Mouse (Mus musculus) G1E (cell line): ENCODE measurements around the gene Rpl10a. TPM values are rescaled to one million over a fixed set of nuclear protein-coding genes. Genes with fewer than 3 reads are reported as not detected.

Experiments
- ATAC-seq: 2 replicates; pipeline ENCODE4 v1.8.0; 2016; ENCODE audit warnings: mild to moderate bottlenecking; ENCODE audit not compliant: insufficient number of reproducible peaks, poor library complexity, low FRiP score, severe bottlenecking; ENCODE audit errors: extremely low read depth
- DNase-seq: peaks from one replicate; pipeline ENCODE4 v3.0.0; 2012; ENCODE audit warnings: low spot score
- H3K27me3 ChIP-seq: 2 replicates; pipeline ENCODE4 v1.6.1; 2012; ENCODE audit warnings: mild to moderate bottlenecking, low read length, inconsistent platforms; ENCODE audit not compliant: insufficient read depth
- H3K36me3 ChIP-seq: replicated peaks from 2 replicates; pipeline ENCODE3; 2012; ENCODE audit warnings: mild to moderate bottlenecking, inconsistent platforms
- H3K4me1 ChIP-seq: 2 replicates; pipeline ENCODE4 v1.6.1; 2012; ENCODE audit warnings: low read depth, low read length, inconsistent platforms, mixed read lengths; ENCODE audit not compliant: insufficient read depth
- H3K4me3 ChIP-seq: 2 replicates; pipeline ENCODE4 v1.5.1; 2012; ENCODE audit warnings: low read depth, mild to moderate bottlenecking, inconsistent platforms, low read length, moderate library complexity, mixed read lengths
- H3K9me3 ChIP-seq: replicated peaks from 2 replicates; pipeline ENCODE4 v1.6.1; 2012; ENCODE audit warnings: inconsistent platforms
- CTCF ChIP-seq: IDR thresholded peaks from 2 replicates; pipeline ENCODE4 v1.5.1; 2012; ENCODE audit warnings: low read depth, low read length, inconsistent platforms, mixed read lengths
- GATA1 ChIP-seq: IDR thresholded peaks from 2 replicates; pipeline ENCODE4 v1.6.1; 2012; ENCODE audit warnings: borderline replicate concordance, low read length, inconsistent platforms, mixed read lengths
- GATA2 ChIP-seq: IDR thresholded peaks from 2 replicates; pipeline ENCODE4 v1.6.1; 2012; ENCODE audit warnings: low read depth, low read length, inconsistent platforms, borderline replicate concordance
- POLR2AphosphoS5 ChIP-seq: IDR thresholded peaks from 2 replicates; pipeline ENCODE4 v1.6.1; 2012; ENCODE audit warnings: low read depth, low read length, inconsistent platforms; ENCODE audit not compliant: insufficient replicate concordance
- TAL1 ChIP-seq: conservative IDR thresholded peaks from 2 replicates; pipeline ENCODE4 v1.6.1; 2012; ENCODE audit warnings: low read depth, low read length, inconsistent platforms, mixed read lengths
- polyA plus RNA-seq: library from polyadenylated mRNA; stranded (reverse); fragments of >175 nt; gene quantifications from 2 replicates; pipeline ENCODE4 v1.2.3, GENCODE M21; 2012
- total RNA-seq, 2 experiments: library from RNA; stranded (forward) in 1 of 2; stranded (reverse) in 1 of 2; fragments of 200-1000 nt in 1 of 2; fragments of >200 nt in 1 of 2; fragmentation: Nextera tagmentation in 1 of 2; gene quantifications; 2 replicates each; pipeline ENCODE4 v1.2.3; 2014 to 2017

Rpl10a gene
- total RNA-seq (2014; fragmentation: Nextera tagmentation) (2,842 and 3,361 TPM in 2 replicates), total RNA-seq (2017) (987 and 1,219 TPM in 2 replicates), polyA plus RNA-seq (7,805 and 8,433 TPM in 2 replicates)

GRCm38 (mm10) chr17:28328366-28328928 is at the start of gene Rpl10a:
Rpl10a (plus strand) TSS chr17:28328471.
- peaks cover 50% of the 10 kb centered on the region for H3K4me1 ChIP-seq
- peaks cover 5% of the 10 kb centered on the region; the same call in 1 of the 2 replicates for H3K27me3 ChIP-seq
- DNase-seq (peak; percentile 71), ATAC-seq (0 out of 2 replicates have a peak, but pooled peaks have one; percentile 32)
- H3K36me3 ChIP-seq, result peaks cover 93% of the 10 kb centered on the region
- H3K9me3 ChIP-seq, result peaks cover 8% of the 10 kb centered on the region
- TF ChIP-seq CTCF, result 0 out of 2 replicates have a peak, but pooled peaks have one; percentile 29
- no peak for TF ChIP-seq TAL1
- no peak for TF ChIP-seq GATA2
- peak; percentile 72; the same call in 1 of the 2 replicates for TF ChIP-seq POLR2AphosphoS5
- TF ChIP-seq GATA1, result no peak
- peak within 1 kb of the TSS; percentile 98 for H3K4me3 ChIP-seq

GRCm38 (mm10) chr17:28279236-28279635 is 49.0 kb upstream of the Rpl10a start:
- H3K27me3 ChIP-seq, result peaks cover 8% of the 10 kb centered on the region; the same call in 1 of the 2 replicates
- peaks cover 61% of the 10 kb centered on the region for H3K4me1 ChIP-seq
- H3K4me3 ChIP-seq, result no peak overlapping the region
- no peak for DNase-seq
- TF ChIP-seq GATA1, result no peak
- H3K36me3 ChIP-seq, result peaks cover 37% of the 10 kb centered on the region
- no peak for ATAC-seq
- H3K9me3 ChIP-seq, result no peaks in the 10 kb centered on the region

- Histone ChIP-seq H3K27me3 (peaks cover 10% of the 10 kb centered on the region; the same call in 1 of the 2 replicates), H3K4me3 (no peak overlapping the region), H3K36me3 (peaks cover 40% of the 10 kb centered on the region), H3K9me3 (no peaks in the 10 kb centered on the region), H3K4me1 (peaks cover 61% of the 10 kb centered on the region)
- no peak for ATAC-seq
- no peak for TF ChIP-seq POLR2AphosphoS5
- DNase-seq, result no peak
Measured at GRCm38 (mm10) chr17:28279780-28280422, 48.4 kb upstream of the Rpl10a start.

GRCm38 (mm10) chr17:28280423-28280800 is 47.9 kb upstream of the Rpl10a start:
- ATAC-seq (no peak), DNase-seq (no peak)
- Histone ChIP-seq H3K27me3 (peaks cover 10% of the 10 kb centered on the region; the same call in 1 of the 2 replicates), H3K4me3 (no peak overlapping the region), H3K36me3 (peaks cover 40% of the 10 kb centered on the region), H3K4me1 (peaks cover 61% of the 10 kb centered on the region), H3K9me3 (no peaks in the 10 kb centered on the region)
- TF ChIP-seq GATA1, result no peak
- no peak for TF ChIP-seq CTCF
- TF ChIP-seq TAL1, result no peak
- TF ChIP-seq GATA2, result no peak
- TF ChIP-seq POLR2AphosphoS5, result no peak

GRCm38 (mm10) chr17:28280831-28281377 is 47.4 kb upstream of the Rpl10a start:
- Histone ChIP-seq H3K4me3 (no peak overlapping the region), H3K9me3 (no peaks in the 10 kb centered on the region), H3K36me3 (peaks cover 40% of the 10 kb centered on the region), H3K27me3 (peaks cover 12% of the 10 kb centered on the region; the same call in 1 of the 2 replicates), H3K4me1 (peaks cover 59% of the 10 kb centered on the region)
- ATAC-seq (no peak), DNase-seq (no peak)
- TF ChIP-seq GATA1 (no peak), GATA2 (no peak)

GRCm38 (mm10) chr17:28281866-28282441 is 46.3 kb upstream of the Rpl10a start:
- ATAC-seq (no peak), DNase-seq (no peak)
- no peak overlapping the region for H3K4me3 ChIP-seq
- H3K4me1 ChIP-seq, result peaks cover 64% of the 10 kb centered on the region
- H3K27me3 ChIP-seq, result peaks cover 14% of the 10 kb centered on the region; the same call in 1 of the 2 replicates
- H3K36me3 ChIP-seq, result peaks cover 41% of the 10 kb centered on the region
- TF ChIP-seq TAL1, result no peak
- no peak for TF ChIP-seq GATA2
- no peak for TF ChIP-seq GATA1
- no peak for TF ChIP-seq POLR2AphosphoS5
- TF ChIP-seq CTCF, result no peak
- H3K9me3 ChIP-seq, result no peaks in the 10 kb centered on the region
